Mouse (Mus musculus) forelimb bud, embryonic 11.5 days (tissue): ENCODE data around the gene Gclm.
"Not testable (repeated sequence)": the region's sequence is repeated elsewhere in the genome, so short reads cannot be mapped to it uniquely, and the experiment has no call there.

Source experiments
- DNase-seq: peaks from one replicate; pipeline ENCODE4 v3.0.0-alpha.2; 2012; ENCODE audit warnings: low read depth, low spot score

Gclm gene

GRCm38 (mm10) chr3:122245215-122245877, at the start of gene Gclm:
Gclm (plus strand) TSS chr3:122245557.
- peak; percentile 94 for DNase-seq

DNA sequence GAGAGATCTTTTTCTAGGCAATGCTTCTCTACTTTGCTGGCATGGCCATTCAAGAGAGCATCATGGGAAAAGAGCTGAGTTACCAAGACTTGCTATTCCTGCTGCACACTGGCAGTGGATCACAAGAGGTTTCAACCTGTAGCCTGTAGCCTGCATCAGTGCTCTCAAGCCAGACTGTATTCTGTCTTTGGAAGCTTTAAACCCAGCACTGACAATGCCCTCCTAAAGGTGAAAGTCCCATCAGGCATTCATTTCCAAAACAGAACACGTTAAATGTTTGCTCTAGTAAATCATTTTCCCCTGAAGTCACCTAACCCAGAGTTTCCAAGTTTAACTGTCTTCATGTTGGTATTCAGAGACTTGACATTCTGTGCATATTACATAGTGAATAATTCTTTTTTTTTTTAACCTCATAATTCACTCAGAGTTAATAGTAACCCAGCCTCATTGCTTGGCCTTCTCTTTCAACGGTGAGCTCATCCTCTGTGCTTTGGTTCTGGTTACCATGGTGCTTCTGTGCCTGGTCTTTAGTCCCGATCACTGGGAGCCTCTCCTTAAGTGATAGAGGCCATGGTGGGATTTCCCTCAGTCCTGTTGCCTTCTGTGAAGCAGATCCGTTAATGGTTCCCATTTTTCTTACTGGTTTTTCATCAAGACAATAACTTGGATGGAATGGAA, 48.6 kb upstream of the Gclm start:
- DNase-seq = no peak

- DNase-seq = no peak
Measured at GRCm38 (mm10) chr3:122198532-122198931, 46.8 kb upstream of the Gclm start.

DNA sequence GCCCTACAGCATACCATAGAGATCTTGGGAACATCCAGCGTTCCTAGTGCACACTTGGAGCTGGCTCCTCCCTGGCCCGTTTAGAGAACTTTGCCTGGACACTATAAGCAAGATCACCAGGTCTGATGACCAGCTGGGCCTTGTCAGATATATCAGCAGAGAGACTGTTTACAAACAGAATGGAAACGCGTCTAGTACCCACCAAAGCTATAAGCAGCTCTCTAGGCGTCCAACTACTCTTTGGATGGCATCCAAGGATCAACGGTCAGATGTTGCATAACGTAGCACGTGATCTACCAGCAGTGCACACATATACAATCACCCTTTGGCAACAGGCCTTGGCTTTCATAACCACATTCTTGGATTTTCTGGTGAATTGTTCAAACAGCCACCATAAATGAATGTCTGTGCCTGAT, 46.4 kb upstream of the Gclm start:
- no peak for DNase-seq

- no peak for DNase-seq
Measured at GRCm38 (mm10) chr3:122199600-122199999, 45.8 kb upstream of the Gclm start.

GRCm38 (mm10) chr3:122200017-122200416, 45.3 kb upstream of the Gclm start:
- DNase-seq = no peak

DNA sequence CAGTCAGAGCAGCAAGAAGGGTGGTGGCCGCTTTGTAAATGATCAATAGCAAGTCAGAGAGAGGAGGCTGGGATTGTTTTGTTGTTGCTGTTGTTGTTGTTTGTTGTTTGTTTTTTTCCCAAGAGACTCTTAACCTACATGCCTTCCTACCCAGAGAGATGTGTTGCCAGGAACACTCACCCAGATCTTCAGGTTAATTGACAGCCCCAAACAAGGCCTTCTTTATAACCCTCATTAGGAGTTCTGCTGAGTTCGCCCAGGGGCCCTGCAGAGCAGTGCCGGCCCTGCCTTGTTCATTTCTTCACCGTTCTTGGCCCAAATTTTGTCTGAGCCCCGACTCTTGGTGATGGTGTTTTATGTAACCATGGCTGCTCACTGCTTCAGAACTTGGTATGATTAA, 44.9 kb upstream of the Gclm start:
- no peak for DNase-seq

DNA sequence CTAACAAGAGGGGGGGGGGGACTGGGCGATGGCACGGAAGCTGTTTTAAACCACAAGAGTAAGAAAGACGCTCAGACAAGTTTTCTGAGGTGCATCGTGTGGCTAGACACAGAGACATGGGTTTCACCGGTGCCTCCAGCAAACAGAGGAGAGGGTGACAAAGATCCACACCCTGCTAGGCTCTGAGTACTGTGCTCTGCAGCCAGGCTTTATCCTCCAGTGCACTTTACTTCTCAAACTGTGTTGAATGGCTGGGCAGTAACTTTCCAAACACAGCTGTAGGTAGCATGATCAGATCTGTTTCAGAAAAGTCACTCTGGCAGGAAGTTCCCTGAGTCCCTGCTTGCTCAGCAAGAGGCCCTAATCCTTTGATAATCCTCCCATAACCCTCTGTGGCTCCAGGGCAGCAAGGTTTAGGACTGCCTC, 43.0 kb upstream of the Gclm start:
- DNase-seq = no peak

GRCm38 (mm10) chr3:122203675-122204329, 41.6 kb upstream of the Gclm start:
- DNase-seq = no peak

GRCm38 (mm10) chr3:122205753-122206152, 39.6 kb upstream of the Gclm start:
- DNase-seq = no peak

- no peak for DNase-seq
Measured at GRCm38 (mm10) chr3:122206279-122207070, 38.9 kb upstream of the Gclm start.

- DNase-seq = no peak
Measured at GRCm38 (mm10) chr3:122207766-122208165, 37.6 kb upstream of the Gclm start.

GRCm38 (mm10) chr3:122208296-122209225, 36.8 kb upstream of the Gclm start:
- no peak for DNase-seq

DNA sequence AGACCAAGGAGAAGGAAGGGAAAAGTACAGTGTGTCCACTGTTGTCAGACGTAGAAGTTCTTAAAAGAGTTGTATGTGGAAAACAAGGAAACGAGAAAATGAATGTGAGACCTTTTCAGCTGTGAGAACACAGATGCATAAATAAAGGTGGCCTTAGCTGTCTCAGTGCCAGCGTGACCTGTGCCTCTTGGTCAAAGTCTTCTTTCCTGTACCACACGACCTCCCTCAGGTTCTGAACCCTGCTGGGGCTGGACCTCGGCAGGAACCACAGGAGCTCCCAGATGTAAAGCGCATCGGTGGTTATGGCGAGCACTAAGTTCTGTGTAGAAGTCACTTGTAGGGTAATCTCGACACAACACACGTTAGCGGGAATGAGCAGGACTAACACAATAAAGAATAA, 35.8 kb upstream of the Gclm start:
- no peak for DNase-seq

DNA sequence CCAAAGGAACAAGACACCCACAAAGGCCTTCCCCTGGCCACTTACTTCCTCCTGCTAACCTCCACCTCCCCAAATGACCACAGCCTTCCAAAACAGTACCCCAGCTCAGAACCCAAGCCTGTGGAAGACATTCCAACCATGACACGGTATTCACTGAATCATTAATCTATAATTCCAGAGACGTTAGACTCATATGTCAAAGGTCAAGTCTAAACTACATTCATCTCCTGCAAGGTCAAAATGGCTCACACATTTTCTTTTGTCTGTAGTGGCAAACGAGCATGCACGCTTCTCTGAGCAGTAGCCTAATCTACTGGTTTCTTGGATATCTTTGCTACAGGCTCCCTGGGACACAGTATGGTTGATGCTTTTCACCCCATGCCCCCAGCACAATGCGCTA, 34.9 kb upstream of the Gclm start:
- DNase-seq = no peak

DNA sequence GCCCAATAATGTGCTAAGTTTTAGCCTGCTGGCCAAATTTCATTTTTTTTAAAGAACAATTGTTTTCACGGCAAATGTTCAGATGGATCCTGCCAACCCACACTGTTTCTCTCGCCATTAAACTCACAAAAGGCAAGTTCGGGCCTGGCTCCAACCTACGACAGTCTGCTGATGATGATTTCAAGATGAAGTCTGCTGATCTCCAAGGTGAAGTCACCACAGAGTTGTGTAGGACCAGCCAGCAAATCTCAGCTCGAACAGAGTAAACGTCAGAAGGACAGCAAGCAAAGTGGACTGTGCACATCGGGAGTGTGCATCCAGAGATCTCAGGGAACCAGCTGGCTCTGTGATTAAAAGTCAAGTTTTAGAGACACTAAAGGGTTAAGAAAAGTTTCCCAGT, 34.5 kb upstream of the Gclm start:
- no peak for DNase-seq

DNA sequence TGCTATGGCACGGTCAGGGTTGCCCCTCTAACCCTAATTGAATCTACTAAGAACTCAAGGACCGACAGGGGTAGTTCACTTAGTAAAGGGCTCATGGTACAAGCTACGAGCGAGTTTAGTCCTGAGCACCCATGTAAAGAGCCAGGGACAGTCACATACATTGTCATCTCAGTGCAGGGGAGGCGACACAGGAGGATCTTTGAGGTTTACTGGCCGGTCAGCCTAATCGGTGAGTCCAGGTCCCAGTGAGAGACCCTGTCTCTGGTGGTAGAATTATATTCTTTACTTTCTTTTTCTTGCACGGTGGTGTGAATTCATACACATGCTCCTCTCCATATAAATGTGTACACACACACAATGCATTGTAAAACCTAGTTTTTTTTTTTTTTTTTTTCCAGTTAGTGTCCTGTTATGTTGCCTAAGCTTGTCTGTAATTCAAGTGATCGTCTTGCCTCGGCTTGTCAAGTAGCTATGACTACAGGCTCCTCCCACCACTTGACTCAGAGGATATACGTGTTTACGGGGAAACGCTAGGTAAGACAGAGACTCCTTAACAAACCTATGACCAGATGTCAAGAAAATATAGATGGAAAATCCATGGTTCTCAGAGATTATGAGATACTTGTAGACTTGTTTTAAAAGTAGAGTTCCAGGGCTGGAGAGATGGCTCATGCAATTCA, 33.8 kb upstream of the Gclm start:
- no peak for DNase-seq

DNA sequence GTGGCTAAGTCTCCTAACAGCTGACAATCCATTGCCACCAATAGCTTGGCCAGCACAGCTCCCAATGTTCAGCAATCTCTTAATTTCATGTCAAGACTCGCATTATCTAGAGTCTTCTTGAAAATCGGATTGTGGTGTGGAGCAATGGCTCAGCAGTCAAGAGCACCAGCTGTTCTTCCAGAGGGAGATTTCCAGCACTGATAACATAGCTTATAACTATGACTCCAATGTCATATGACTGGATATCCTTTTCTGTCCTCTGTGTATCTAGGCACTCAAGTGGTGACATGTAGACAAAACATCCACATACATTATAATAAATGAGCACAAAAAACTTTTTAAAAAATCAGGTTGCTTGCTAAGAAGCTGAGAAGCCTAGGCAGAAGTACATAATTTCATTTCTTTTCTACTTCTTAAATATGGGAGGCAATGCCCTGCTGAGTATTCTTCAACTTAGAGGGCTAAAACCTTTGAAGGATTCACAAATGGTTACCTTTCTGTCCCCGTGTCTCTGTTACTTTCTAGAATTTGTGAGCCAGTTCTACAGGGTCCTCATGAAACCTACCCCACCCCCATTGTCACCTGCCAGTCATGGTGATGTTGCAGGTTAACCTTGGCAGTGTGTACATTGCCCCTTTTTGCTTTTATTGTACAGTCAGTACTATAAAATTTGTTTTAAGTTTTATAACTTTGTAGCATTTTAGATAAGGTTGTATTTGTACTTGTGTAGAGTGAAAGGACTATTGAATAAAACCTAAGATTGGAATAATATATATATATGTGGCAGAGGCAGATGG, 23.9 kb upstream of the Gclm start:
- DNase-seq = no peak

DNA sequence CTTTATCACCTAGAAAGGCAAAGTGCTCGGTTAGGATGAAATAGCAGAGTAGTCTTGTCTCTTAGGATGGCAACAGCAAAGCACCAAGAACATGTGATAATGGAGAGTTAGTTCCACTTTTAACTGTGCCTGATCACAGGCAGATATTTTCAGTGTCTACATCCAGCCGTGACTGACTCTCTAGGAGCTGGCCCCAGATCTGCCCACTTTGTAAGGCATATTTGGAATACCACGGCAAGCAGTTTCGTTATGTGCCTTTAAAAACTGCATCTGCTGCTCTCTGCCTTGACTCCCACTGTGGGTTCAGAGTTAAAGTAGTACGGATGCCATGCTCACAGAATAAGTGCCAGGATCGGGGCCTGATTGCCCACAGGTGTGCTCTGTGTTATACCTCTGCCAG, 18.4 kb upstream of the Gclm start:
- not testable (repeated sequence) for DNase-seq

- no peak for DNase-seq
Measured at GRCm38 (mm10) chr3:122235772-122236171, 9.6 kb upstream of the Gclm start.
